Mouse (Mus musculus): Measurements from ENCODE around the gene Otp.

Gene Otp

DNA sequence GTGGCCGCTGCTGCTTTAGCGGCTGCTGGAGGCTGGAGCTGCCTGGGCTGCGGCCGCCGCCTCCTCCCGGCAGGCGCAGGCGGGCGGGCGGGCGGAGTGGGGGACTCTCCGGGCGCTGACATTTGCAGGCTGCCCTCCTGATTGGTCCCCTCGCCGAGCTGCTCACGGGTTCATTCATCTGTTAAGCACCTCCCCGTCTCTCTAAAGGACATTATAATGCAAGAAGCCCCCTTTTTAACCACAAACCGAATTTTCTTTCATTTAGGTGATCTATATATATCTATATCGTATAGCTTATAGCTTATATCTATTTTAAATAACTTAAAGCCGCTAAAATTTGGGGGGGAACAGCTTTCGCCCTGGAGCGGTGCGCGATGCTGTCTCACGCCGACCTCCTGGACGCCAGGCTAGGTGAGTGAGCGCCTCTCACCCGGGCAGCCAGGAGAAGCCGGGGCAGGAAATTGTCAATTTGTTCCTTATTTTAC lies at the start of gene Otp:
TSS of gene Otp (plus strand) at position 207 of the 485 bp plus-strand sequence.
- no peak for DNase-seq

DNA sequence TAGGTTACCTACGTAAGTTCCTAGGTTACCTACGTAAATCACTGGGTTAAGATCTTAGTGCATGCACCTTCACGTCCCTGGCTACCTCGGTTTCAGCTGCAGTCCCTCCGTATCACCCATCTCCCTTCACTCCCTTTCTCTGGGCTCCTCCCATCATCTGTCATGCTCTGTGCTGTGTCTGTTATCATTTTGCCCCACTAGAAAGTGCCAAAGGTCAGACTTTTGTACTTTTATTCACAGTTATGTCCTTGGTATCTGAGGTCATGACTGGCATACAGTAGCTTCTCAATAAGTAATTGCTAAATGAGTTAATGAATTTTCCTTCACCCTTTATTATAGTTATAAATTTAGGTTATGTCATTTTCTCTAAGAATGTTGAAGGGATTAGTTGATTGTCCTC lies 49.0 kb upstream of the Otp start:
- DNase-seq = no peak

DNA sequence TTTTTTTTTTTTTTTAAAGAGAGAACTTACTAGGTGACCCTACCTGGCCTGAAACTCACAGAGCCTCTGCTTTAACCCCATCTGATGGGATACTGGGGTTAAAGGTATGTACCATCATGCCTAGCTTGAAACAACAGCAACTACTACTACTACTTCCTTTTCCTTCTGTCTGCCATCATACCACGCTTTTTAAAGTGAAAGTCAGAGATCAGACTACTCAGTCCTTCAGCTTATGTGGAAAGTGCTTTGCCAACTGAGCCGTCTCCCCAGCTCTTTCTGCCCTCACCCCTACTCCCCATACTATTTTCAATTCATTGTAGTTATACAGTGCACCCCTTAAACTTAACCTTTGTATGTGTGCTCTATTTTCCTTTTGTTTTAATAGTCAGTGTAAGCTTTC lies 48.4 kb upstream of the Otp start:
- no peak for DNase-seq

DNA sequence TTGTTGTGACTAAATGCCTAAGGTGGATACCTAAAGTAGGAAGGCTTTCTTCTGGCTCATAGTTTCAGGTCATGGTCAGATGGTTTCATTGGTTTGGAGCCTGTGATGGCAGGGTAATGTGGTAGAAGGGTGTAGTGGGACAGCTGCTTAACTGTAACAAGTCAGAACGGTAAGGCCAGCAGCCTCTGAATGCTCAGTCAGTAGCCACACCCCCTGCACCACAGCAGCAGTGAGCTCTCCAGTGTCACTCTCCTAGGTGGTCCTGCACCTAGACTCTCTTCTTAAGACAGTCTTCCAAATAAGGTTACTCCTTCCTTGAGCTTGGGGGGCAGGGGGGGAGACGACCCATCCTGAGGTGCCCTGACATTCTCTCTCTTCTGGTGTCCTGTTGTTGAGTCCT lies 47.6 kb upstream of the Otp start:
- no peak for DNase-seq

DNA sequence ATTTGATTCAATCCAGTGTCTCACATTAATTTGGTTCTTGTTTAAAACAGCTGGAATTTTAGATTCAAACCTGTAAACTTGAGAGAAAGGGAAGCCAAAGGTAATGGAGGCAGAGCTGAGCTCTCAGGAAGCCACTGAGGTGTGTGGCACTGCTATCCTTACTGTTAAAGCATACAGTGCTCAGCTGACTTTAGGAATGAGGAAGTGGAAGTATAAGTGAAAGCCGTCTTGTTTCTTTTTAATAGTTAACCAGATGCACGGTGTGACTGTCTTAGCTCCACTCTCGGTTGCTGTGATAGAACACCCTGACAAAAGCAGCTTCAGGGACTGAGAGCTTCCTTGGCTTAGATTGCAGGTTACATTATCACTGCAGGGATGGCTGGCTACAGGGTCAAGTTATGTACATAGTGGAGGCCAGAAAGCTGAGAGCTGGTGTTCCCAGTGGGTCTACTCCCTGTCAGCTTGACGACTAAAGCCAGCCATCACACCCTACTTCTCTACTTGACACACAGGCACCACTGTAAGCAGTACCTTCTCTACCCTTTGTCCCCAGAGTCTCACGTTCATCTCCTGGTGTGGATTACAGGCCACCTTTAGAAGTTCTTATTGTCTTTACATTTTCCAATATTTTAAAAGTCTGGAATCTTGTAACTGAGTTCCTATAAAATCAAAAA lies 37.2 kb upstream of the Otp start:
- no peak for DNase-seq

DNA sequence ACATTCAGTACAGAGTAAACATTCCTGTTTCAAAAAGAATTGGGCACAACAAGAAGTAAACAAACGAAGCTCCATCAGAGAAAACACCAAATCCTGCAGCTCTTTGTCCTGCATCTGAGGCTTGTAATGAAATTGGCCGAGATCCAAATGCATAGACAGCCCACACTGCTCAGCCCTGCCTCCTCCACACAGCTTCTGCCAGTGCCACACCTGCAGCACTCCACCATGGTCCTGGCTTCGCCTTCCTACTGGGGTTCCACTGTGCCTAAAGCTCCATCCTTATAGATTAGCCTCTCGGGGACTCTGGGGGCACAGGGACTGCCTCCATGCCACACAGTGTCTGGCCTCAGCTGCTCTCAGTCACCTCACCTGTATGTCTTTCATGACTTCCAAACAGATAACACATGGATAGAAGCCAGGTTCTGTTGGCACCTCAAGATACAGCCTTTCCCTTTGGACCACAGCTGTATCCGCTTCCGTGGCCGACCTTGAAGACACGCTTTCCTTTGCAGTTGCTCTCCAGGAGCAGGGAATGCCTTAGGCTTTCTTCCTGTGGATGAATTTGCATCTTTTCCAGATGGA lies 36.6 kb upstream of the Otp start:
- no peak for DNase-seq

DNA sequence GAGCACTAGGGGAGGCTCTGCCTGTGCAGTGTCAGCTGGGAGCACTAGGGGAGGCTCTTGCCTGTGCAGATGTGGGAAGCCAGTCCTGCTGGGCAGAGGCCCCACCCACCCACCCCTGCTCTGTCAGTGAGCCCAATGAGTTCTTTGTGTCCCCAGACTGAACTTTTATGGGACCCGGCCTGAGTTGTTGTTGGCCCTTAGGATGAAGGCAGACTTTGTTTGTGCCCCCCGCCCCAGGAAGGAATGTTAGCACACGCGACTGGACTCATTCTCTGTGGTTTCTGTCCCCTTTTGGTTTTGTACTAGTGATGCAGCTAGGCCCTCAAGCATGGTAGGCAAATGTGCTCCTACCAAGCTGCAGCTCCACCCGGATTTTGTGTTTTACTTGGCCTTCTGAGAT lies 32.2 kb upstream of the Otp start:
- DNase-seq = no peak

DNA sequence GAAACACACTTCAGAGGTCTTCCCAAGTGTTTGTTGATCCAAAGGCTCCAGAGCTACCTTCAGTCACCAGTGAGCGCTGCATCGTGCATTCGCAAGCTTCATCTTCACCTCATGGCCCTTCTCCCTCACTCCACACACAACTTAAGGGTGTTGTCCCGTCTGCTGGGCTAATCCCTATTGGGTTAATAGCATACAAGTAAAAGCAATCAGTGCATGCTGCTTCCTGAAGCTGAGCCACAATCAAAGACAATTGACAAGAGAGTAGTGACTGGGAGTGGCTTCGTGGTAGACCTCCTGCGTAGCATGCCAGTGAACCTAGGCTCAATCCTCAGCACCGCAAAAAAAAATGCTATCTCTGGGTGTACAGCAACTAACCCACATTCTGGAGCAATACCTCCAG lies 27.5 kb upstream of the Otp start:
- DNase-seq = no peak

DNA sequence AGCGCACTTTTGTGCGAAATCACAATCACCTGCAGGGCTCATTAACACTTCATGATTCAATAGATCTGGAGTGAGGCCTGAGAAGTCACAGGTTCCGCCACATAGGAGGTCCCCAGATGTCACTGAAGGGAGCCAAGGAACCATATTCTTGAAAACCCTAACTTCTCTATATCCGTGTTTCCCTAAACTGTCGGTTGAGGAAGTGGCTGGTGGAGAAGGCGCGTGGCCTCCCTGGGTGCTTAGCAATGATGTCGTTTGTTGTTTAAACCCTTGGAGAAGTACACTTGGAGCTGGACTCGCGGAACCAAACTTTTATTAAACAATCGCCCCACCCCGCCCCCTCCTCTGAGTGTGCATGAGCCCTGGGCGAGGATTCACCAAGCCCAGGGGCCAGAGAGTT lies 26.1 kb upstream of the Otp start:
- no peak for DNase-seq

DNA sequence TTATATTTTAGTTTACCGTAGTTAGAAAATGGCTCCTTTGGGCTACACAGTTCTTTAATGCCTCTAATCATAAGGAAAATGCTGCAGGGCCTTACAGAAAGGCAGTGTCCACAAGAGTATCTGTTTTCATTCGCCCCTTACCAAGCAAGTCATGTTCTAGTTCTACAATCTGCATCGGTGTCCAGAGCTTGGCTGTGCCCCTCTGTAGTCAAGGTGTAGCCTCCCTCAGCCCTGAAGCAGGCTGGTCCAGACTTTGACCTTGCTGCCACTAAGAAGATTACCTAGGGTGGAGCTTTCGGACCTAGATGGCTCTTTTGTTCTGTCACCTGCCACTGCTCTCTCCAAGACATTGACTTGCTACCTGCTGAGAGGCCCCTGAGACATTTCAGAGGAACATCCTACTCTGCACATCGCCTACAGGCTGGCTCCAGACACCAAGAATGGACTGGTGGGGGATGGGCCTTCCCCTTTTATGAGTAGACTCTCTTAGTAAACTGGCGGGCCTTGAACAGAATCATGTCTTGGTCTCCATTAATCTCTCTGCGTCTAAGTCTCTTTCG lies 17.3 kb upstream of the Otp start:
- DNase-seq = no peak

DNA sequence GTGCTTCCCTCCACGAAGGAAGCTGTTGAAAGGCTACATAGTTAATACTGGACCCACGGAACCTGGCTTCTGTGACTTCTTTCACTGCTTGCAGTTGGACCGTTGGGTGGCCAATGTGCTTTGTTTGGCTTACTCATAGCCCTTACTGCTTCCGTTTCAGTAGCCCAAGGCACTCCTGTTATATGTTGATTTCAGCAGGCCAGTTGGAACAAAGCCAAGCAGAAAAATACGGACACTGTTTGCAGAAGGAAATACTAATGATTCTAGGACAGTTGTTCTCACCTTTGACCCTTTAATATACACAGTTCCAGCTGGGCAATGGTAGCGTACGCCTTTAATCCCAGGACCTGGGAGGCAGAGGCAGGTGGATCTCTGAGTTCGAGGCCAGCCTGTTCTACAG lies 16.1 kb upstream of the Otp start:
- no peak for DNase-seq

DNA sequence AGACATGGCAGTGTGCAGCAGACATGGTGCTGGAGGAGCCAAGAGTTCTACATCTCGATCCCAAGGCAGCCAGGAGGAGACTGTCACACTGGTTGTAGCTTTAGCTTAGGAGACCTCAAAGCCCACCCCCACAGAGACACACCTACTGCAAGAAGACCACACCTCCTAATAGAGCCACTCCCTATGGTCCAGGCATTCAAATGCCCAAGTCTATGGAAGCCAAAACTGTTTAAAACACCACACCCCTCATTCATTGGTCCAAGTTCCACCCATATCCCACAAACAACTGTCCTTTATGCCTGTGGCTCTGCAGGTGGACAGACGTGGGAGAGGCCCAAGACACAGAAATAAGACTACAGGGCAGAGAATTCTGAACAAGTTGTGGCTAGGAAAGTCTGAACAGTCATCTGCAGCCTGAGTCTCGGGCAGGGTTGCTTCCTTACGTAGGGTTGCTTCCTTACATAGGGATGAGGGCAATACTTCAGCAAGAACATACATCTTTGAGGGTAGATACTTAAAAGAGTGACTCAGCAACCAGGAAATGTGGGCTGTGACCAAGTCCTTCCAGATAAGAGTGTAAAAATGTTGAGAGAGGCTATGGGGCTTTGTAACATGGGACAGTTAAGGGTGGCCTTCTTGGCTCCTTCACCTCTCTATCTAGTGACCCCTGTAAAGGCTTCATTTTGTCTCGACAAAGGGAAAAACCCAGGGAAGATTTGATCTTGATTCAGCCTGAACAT lies 12.7 kb upstream of the Otp start:
- DNase-seq = no peak

DNA sequence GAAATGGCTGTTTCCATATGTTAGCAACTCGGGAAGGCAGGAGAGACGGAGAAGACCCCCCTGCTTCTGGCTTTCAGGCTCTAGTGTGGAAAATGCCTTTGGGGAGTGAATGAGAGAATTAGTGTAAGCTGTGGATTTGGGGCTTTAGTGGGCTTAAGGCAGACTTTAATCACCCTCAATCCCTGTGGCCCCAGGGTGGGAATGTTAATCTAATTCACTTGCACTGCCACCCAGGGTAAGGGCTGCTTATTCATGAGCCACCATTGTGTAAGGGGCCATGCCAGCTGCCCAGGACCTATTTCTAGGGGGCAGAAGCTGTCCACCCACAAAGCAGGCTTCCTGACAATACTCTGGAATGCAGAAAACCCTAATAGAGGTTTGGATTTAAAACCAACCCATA lies 8.5 kb upstream of the Otp start:
- DNase-seq = no peak

DNA sequence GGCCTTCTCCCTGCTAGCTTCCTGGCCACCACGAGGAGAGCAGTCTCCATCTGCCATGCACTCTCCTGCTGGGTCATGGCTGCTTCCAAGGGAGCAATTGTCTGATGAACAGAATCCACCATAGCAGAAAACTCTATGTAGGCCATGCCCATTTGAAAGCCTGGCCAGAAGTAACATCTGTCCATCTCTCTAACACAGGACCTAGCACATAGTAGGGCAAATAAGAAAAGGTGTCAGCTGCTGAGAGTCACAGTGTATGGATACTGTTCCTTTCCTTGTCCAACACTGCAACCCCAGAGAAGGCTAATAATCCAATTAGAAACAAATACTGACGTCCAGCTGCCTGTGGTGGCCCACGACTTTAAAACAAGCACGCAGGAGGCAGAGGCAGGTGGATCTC lies 7.6 kb upstream of the Otp start:
- no peak for DNase-seq

DNA sequence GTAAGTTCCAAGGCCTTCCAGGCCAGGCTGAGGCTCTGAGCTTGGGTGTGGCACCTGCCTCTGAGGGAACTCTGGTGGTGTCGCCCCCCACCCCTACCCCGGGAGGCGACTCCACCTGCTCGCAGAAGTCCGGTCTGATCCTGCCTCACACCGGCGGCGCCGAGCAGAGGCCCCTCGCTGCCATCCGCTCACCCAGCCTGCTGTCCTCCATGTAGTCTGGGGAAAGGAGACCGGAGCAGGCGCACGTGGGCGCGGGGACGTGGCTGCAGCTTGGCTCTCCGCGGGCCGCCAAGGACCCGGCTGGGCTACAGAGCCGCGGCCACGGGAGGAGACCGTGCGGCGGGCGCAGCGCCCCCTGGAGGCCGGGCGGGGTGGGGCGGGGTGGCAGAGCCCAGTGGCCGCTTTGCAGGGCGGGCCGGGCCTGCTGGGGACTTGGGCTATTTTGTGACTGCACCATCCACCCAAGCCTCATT lies 6.9 kb upstream of the Otp start:
- DNase-seq = peak; percentile 7 to 49

DNA sequence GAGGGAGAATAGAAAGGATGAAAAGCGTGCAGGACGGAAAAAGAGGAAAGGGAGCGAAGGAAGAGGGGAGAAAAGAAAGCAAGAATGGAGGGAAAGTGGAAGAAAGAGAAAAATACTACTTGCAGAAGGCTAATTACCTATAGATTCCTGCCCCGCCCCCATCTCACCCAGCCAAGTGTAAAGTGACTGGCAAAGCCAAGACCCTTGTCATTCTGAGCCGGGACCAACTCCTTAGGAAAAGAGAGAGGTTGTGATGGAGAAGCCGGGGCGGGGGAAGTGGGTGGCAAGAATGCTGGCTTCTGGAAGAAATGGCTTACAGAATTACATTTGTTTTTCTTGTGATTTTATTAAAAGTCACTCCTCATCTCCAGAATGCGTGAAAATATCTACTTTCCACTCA lies 5.9 kb upstream of the Otp start:
- no peak for DNase-seq

DNA sequence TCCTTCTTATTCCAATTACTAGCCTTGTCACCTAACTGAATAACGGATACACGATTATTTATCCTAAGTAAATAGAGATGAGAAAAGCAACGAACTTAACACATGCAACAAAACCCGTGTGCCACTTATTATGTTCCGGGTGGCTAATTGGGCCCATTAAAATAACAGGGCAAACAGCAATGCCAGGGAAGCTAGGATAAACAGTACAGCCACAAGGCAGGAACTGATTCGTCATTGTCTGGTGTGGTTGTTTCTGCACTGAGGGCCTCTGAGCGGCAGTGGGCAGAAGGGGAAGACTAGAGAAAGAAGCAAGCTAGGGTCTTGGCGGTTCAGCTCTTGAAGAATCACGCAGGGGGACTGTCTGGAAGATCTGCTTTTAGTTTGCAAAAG lies 5.3 kb upstream of the Otp start:
- DNase-seq = no peak

DNA sequence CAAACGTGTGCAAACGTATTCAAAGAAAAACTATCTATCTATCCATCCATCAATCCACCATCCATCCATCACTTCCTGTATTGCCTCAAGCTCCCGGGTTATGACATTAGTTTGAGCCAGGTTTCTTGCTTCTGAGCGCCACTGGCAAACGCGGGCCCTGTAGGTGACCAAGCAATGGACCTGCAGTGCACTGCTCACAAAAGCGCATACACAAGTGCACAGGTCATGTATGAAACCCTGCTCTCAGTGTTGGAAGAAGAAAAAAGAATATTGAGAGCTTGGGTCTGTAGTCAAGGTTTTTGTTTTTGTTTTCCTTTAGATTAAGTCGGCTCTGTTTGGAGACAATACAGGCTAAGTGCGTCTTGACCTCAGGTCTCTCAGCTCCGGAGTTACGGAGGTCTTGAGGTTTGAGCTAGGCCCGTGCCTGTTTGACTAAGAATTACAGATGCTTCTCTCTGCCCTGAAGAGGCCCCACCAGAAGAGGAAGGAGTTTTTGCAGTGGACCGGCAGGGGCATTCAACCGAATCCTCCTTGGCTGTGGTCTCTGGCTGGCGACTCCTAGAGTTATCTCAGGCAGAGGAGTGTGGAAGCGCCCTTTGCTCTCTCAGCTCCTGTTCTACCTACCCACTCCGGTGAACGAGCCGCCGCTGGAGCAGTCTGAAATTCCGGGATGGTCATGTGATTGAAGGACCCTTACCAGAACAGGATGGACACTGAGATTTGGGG lies 4.8 kb upstream of the Otp start:
- no peak for DNase-seq

DNA sequence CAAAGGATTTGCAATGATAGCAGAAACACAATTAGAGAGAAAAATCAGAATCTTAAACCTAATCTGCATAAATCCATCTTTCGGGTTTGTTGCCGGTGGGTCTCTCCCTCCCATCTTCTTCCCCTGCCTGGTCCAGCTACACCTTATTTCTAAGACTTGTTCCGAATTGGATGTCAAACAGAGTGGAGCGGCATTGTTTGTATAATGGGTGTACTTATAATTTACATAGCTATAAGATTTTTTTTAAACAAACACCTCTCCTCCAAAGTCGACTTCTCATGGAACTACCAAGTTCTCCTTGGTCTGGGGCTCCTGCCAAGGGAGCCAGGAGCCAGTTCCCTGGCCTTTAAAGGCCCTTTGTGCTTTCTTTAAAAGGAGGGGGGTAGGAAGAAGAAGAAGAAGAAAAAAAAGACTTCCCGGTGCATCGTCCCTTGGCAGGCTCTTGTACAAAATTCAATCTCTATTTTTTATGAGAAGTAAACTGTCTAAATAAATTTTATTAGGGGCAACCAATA lies 3.5 kb upstream of the Otp start:
- no peak for DNase-seq

DNA sequence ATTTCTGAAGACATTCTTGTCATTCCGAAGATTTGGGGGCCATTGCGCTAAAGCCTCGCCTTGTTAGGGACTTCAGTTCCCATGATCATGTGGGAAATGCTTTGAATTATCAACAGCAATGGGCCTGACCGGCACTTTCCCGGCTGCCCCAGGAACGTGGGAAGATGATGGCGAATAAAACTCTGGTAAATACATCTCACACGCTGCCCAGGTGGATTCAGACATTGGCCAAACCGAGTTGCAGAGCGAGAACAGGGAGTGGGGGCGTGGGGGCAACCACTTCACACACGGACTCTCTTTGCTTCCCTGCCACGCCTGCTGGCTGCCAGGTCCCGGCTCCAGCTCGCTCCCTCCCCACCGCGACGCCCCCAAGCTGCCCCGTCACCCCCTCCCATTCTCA lies 3.0 kb upstream of the Otp start:
- no peak for DNase-seq

DNA sequence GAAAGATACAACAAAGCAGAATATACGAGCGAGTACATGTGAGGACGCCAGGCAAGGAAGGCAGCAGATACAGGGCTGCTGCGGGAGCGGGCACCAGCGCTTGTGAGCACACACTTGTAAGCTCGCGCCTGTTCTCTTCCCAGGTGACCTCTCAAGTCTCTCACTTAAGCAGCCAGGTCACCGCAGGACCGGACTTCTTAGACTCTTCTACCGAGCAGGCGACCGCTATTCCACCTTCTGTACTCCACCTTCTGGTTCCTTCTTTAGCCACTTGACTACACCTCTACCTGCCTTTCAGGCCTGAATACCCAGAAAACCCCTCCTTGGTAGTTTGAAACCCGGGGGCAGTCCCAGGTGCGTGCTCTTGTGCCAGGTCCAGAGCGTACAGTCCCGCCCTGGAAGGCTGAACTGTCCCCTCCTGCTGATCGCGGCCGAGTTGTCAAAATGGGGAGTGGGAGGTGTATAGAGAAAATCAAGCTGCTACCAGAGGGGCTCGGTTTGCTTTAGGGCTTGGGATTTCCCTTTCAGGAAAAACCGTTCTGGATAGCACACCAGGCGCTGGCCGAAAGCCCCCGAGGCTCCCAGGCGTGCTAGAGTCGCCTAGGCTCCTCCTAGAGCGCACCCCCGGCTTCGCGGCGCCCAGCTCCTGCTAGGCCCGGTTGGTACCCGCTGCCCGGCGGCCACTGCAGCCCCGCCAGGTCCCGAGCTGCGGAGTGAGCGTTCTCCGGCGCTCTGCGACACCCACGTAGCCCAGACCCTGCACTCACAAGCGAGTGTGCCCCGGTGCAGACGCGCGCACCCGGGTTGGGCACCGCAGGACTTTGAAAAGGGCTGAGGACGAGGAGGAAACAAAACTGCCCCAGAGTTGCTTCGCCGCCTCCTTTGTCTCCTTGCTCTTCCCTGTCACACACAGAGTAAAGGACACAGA lies 2.0 kb upstream of the Otp start:
- DNase-seq = no peak

DNA sequence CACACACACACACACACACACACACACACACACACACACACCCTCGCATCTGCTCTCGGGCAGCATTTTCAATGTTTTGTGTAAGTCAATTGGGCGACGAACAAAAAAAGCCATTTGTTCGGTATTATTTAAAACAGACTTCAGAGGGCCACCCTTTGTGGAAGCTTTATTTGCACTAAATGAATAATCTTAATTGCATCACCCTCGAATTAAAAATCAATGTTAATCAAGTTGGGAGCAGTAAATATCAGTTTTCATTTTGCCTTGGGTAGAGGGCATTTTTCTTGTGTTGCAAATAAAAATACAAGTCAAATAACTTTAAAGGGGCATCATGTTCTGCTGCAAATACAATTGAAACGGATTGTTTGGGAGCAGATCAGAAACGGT lies 1.4 kb upstream of the Otp start:
- DNase-seq = no peak
